Mouse (Mus musculus) c-Kit-positive CD71-positive TER-119-positive erythroid progenitor cells, embryonic 14.5 days (primary cell): ENCODE results near the gene Gm49380.
A peak's percentile ranks its signal among the peaks of the same experiment; 100 is the strongest.

ENCODE experiments used
- DNase-seq: peaks from one replicate; pipeline ENCODE4 v3.0.0-alpha.2; 2013; ENCODE audit warnings: low spot score

The Gm49380 gene

DNA sequence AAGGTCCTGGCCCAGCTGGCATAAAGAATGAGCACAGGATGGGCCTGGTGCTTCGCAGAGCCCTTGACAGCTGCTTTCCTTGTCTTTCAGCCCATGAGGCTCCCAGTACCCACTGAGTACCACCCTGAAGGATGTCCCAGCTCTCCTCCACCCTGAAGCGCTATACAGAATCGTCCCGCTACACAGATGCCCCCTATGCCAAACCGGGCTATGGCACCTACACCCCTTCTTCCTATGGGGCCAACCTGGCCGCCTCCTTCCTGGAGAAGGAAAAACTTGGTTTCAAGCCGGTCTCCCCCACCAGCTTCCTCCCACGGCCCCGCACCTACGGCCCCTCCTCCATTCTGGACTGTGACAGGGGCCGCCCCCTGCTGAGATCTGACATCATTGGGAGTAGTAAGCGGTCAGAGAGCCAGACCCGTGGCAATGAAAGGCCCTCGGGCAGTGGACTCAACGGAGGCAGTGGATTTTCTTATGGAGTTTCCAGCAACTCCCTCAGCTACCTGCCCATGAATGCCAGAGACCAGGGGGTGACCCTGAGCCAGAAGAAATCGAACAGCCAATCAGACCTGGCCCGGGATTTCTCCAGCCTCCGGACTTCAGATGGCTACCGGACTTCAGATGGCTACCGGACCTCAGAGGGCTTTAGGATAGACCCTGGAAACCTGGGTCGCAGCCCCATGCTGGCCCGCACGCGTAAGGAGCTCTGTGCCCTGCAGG is 37.9 kb downstream of the Gm49380 start:
- DNase-seq, result no peak

DNA sequence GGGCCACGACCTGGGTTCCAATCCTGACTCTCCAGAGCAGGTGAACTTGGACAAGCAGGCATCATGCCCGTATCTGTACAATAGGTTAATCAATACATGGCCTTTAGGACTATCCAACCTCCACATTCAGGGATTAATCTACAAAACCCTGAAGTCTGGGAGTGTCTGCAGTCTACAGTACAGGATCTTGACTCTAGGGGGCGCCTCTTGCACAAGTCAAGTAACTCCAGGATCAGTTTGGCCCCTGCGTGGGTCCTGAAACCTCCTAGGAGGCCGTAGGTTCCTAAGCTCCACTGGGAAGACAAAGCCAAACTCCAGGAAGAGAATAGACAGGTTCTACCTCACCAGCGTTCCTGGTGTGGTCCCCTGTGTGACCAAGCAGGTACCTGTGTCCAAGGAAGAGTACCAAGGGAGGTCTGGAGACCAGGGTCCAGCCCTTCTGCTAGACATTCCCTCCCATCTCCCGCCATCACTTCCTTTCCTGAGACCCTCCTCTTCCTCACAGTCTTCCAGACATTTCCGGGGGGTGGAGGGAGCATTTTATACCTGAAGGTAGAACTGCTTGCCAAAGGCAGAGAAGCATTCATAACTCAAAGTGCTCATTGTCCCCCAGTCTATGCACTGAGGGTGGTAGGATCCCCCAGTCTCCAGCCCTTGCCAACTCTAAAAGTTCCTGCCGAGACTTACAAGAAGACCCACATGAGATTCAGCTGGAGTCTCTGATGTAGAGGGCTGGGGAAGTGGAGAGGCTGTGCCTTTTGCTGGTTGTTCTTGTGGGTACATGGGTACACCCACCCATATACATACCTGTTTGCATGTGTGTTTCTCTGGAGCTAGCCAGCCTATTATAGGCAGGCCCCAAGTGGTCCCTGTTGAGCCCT is 38.7 kb downstream of the Gm49380 start:
- DNase-seq, result peak; percentile 47

GRCm38 (mm10) chr9:44073115-44073514 is 40.2 kb downstream of the Gm49380 start:
- no peak for DNase-seq

DNA sequence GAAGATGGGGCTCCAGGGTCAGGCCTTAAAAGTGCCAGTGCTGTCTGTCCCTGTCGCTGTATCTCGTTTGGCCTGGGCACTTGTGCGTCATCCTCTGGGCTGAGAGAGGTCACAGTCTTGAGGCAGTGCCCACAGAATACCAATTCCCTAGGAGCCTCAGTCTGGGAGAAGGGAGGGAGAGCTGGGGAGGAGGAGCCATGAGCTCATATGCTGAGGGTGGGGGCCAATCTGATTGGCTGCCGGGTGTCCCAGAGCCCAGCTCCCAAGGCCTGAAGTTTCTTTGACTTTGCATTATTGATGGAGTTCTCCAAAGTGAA is 40.7 kb downstream of the Gm49380 start:
- no peak for DNase-seq

DNA sequence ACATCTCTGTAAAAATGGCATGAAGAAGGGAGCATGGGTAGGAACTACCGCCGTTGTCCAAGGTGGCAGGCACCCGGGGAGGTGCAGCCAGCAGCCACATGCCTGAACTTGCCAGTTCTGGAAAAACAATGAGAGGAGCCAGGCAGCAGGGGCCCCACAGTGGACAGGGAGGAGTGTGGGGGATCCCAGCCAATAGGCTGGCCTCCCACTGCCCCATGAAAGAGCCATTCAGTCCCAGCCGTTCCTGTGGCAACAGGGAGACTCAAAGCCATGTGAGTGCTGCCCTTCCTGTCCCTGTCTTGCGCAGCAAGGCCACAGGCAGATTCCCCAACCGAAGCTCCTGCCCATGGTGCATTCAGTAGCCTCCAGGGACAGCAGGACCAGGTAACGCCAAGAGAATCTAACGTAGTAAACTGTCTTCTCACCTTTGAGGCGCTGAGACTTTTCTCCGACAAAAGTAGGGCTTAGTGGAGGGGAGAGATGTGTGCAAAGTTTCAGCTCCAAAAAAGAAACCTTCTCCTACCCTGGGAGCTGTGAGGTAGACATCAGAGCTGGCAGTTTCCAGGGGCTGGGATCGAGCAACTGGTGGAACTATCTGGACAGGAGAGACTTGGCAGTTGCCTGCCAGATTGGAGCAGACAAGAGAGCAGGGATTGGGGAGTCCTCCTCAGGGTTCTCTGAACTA is 41.2 kb downstream of the Gm49380 start:
- DNase-seq, result no peak

GRCm38 (mm10) chr9:44070844-44071231 is 42.5 kb downstream of the Gm49380 start:
- no peak for DNase-seq

DNA sequence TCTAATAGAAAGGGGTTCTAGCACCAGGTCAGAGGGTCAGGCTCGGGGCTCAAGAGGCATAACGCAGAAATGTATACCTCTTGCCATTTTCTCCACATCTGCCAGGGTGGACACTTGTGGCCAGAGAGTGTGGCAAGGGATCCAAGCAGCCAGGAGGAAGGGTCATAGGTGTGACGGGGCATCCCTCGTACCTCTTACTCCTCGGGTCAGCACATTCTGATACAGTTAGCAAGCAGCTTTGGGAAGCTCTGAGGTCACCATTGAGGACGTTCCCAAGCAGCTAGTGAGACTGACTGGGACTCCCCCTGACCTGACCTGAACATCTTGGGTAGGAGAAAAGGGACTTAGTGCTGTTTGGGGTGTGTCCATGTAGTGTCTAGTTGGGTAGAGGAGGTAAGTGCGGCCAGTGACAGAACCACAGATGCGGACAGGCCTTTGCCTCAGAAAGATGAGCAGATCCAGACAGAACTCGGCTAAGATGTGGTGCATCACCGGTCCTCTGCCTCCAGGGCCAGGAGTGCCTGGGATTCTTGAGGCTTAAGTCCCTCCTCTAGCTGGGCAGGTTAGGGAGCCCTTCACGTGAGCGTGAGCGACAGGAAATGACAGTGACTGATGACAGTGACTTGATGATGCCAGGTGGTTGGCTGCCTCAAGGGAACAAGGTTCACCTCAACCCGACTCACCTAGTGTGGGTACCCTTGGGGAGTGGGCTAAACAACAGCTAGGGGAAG is 43.0 kb downstream of the Gm49380 start:
- no peak for DNase-seq

DNA sequence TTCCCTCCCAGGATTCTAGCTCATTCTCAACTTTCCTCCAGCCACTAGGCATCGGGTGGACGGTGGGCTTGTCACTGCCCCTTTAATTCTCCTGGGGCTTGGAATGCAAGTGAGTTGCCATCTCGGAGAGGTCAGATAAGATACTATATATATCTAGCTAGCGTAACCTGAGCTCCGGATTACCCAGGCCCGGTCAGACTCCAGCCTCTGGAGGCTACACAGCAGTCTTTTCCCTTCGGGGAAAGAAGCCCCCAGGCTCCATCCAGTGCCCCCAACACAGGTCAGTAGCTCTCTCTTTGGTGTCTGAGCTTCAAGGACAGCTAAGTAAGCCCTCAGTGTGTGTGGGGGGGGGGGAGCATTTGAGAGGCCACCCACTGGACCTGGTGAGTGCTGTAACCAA is 44.0 kb downstream of the Gm49380 start:
- no peak for DNase-seq

GRCm38 (mm10) chr9:44067960-44068330 is 45.4 kb downstream of the Gm49380 start:
- DNase-seq, result no peak

DNA sequence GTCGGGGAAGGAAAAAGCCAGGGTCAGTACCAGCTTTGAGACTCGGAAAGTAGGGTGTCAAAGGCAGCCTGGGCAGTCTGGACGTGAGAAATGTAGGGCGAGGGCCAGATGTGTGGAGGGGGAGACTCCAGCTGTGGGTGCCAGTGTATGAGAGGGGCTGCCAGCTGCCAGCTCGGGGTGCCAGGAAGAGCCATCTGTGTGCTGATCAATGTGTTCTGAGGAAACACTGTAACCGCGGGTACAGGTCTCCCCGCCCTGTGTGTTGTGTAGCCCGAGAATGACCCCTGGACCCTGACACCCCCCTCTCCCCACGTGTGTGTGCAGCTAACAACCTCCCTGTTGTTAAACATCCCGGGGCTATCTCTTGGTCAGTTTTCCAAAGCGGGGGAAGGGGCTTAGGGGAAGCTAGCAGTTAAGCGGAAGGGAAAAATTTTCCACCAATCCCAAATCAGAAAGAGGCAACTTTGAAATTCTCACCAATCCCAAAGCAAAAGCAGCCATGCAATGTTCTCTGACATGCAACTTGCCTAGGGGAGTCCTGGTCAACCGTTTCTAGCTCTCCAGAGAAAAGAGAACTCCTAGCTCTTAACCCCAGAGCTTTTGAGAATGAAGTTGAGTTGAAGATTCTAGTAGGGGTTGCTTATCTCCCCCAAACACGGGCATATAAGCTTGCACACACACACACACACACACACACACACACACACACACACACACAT is 45.9 kb downstream of the Gm49380 start:
- DNase-seq, result no peak

DNA sequence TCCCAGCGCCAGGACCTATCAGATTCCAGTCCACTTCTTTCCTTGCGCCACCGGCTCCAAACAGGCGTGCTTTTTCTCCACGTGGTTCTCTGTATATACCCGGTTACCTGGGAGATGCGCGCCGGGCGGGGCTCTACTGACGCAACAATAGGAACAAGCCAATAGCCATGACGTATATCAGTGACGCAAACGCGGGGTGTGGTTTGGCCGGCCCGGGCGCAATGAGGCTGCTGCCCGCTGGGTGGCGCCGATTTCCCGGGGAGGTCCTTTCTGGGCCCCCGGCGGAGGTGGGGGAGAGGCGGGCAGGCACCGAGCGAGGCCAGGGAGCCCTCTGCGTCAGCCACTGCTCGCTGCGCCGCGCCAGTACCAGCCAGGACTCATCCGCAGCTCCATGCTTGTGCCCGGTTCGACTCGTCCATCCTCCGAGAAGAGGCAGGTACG is 46.5 kb downstream of the Gm49380 start, which contains the start of gene Usp2:
Gene Usp2, plus strand, starts transcription at position 237 of the 441 bp plus-strand sequence.
- peak; percentile 92 for DNase-seq

GRCm38 (mm10) chr9:44065177-44065576 is 48.1 kb downstream of the Gm49380 start:
- no peak for DNase-seq

DNA sequence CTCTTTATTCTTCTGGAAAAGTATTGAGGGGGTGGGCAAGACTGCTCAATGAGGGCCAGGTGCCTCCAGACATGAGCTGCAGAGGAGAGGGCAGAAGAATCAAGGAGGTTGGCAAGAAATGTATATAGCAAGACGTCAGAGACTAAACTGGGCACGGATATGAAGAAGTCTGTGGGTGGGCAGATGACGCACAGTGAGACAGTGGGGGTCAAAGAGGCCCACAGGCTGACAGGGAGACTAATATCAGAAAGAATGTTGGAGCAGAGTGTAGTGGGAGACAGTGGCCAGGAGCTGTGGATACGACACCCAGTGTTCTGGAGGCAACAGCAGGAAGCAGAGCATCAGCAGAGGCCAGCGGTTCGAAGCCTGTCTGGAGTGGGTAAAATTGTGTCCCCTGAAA is 54.7 kb downstream of the Gm49380 start:
- no peak for DNase-seq

DNA sequence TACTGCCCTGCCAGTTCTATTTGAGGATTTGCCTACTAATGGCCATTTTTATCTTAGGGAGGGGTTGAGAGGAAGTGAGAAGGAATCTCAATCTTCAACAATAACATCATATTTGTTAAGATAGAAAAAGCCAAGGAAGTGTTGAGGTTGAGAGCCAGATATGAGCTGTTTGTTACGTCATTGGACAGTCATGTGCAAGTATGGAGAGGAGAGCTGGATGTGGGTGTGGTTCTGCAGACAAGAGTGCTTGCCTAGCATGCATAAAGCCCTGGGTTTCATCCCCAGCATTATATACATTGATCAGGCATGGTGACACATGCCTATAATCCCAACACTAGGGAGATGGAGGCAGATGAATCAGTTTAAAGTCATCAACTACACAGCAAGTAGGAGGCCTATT is 59.4 kb downstream of the Gm49380 start:
- DNase-seq, result no peak

DNA sequence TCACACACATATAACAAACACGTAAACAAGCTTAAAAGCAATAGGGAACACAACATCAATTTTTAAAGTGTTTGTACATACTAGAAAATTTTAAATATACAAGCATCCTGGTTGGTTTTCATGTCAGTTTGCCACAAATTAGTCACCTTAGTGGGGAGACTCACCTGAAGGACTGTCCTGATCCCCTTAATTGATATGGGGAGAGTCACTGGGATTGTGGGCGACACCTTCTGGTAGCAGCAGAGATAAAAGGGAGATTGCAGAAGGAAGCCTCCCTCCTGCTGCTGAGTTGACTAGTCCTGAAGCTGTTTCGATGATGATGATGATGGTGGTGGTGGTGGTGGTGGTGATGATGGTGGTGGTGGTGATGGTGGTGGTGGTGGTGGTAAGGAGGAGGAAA is 60.4 kb downstream of the Gm49380 start:
- no peak for DNase-seq

DNA sequence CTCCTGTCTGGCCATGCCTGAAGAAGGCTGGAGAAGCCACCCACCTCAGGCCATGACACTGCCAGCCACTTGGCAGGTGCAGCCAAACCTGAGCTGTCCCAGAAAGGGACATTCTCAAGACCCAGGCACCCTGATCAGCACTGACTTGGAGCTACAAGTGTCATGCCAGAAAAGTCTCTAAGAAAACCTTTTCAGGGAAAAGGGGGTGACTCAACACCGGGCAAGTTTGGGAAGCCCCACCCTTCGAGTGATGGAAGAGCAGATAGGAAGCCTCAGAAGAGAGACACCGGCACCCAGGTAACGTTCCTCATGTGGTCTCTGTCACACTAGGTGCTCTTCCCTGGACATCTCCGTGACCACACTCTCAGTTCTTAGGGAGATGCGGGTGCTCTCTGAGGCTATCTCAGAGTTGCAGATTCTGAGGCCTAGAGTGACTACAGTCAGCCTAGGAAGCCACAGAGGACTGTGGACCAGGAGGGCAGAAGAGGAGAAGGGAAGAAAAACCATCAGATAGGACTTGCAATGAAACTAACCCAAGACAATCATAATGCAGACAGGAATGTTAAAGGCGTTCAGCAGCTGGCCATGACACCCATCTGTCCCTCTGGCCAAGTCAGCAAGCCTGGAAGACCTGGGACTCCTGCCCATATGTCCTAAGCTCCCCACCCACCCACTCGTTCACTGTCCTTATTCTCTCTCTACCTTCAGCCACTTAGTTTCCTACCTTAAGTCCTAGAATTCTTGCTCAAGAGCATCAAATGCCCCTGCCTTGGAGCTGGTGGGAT is 63.7 kb downstream of the Gm49380 start:
- no peak for DNase-seq

- DNase-seq, result no peak
These were observed 64.5 kb downstream of the Gm49380 start for GRCm38 (mm10) chr9:44048541-44049380.

DNA sequence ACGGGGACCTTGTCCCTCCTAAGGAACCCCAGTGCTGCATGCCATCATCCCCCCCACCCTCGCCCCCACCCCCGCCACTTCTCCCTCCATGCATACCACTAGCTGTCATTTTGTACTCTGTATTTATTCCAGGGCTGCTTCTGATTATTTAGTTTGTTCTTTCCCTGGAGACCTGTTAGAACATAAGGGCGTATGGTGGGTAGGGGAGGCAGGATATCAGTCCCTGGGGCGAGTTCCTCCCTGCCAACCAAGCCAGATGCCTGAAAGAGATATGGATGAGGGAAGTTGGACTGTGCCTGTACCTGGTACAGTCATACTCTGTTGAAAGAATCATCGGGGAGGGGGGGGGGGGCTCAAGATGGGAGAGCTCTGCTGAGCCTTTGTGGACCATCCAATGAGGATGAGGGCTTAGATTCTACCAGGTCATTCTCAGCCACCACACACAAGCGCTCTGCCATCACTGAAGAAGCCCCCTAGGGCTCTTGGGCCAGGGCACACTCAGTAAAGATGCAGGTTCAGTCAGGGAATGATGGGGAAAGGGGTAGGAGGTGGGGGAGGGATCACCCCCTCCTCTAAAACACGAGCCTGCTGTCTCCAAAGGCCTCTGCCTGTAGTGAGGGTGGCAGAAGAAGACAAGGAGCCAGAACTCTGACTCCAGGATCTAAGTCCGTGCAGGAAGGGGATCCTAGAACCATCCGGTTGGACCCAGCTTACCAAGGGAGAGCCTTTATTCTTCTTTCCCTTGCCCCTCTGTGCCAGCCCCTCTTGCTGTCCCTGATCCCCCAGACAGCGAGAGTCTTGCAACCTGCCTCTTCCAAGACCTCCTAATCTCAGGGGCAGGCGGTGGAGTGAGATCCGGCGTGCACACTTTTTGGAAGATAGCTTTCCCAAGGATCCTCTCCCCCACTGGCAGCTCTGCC is 65.5 kb downstream of the Gm49380 start:
- no peak for DNase-seq

DNA sequence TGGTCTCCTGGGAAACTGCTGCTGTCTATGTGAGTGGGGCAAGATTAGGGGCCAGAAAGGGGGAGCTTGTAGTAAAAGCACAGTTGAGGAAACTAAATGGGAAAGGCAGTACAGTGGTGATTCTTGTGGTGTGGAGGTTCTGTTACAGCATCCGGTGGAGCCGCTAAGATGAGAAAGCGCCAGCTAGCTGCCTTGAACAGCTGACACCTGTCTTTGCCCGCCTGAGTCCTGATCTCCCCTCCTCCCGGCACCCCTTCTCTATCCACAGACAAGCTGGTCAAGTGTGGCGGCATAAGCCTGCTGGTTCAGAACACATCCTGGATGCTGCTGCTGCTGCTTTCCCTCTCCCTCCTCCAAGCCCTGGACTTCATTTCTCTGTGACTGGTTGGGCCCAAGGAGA is 66.2 kb downstream of the Gm49380 start:
- DNase-seq, result no peak
